Mouse (Mus musculus) erythroblast, embryonic 14.5 days (primary cell): ENCODE results near the gene Ppm1l.

Source experiments
- GATA1 ChIP-seq: IDR thresholded peaks from 2 replicates; pipeline ENCODE4 v1.6.1; 2012; ENCODE audit warnings: low read length, inconsistent platforms, mixed read lengths
- TAL1 ChIP-seq: IDR thresholded peaks from 3 replicates; pipeline ENCODE4 v1.6.1; 2012; ENCODE audit warnings: low read length, inconsistent platforms, mixed read lengths

- TF ChIP-seq TAL1 (no peak), GATA1 (no peak)
These were observed 192.8 kb downstream of the Ppm1l start for GRCm38 (mm10) chr3:69509411-69509952.
